Mouse (Mus musculus) inflammation-experienced regulatory T-cells, adult 16 weeks (primary cell): ENCODE measurements around the gene Chd3. TPM values are rescaled to one million over a fixed set of nuclear protein-coding genes. Genes with fewer than 3 reads are reported as not detected.

Source experiments
- polyA plus RNA-seq: library from polyadenylated mRNA; unstranded; fragments of 100-300 nt; shearing (Covaris generic); gene quantifications from one replicate; pipeline ENCODE4 v1.2.1, GENCODE M21; 2017

The Chd3 gene
- 111 TPM for polyA plus RNA-seq

GRCm38 (mm10) chr11:69369215-69369989 lies at the start of gene Chd3:
TSS of gene Chd3 (minus strand) at chr11:69369406.

GRCm38 (mm10) chr11:69413221-69414181 lies 44.3 kb upstream of the Chd3 start, which contains the start of gene Kdm6b:
TSS of gene Kdm6b (minus strand) at chr11:69413675.

GRCm38 (mm10) chr11:69398059-69398458 lies 28.9 kb upstream of the Chd3 start, which contains the start of gene Tmem88:
TSS of gene Tmem88 (minus strand) at chr11:69398234.

GRCm38 (mm10) chr11:69395235-69395633 lies 26.0 kb upstream of the Chd3 start, which contains the start of the genes Naa38 and Cyb5d1:
TSS of gene Naa38 (plus strand) at chr11:69395487.
TSS of gene Cyb5d1 (minus strand) at chr11:69395631.

GRCm38 (mm10) chr11:69340161-69341131 lies 28.8 kb downstream of the Chd3 start, which contains the start of gene Rnf227:
TSS of gene Rnf227 (plus strand) at chr11:69340461.

GRCm38 (mm10) chr11:69325628-69326407 lies 43.4 kb downstream of the Chd3 start, which contains the start of gene Kcnab3:
TSS of gene Kcnab3 (plus strand) at chr11:69326258.

GRCm38 (mm10) chr11:69323667-69324111 lies 45.5 kb downstream of the Chd3 start, which contains the start of the genes Cntrob and Trappc1:
TSS of gene Cntrob (minus strand) at chr11:69323775.
TSS of gene Trappc1 (plus strand) at chr11:69323980.

Other genes starting within 250 kb of the Chd3 start
- not detected for gene Hes7, start 249.0 kb downstream of the Chd3 start, polyA plus RNA-seq
- 0.18 TPM for gene 9130213A22Rik, start 246.8 kb downstream of the Chd3 start, polyA plus RNA-seq
- gene Aloxe3, start 243.5 kb downstream of the Chd3 start, polyA plus RNA-seq = 0.10 TPM
- gene Alox12b, start 212.4 kb downstream of the Chd3 start, polyA plus RNA-seq = not detected
- 13.7 TPM for gene Alox8, start 171.6 kb downstream of the Chd3 start, polyA plus RNA-seq
- gene Gucy2e, start 132.4 kb downstream of the Chd3 start, polyA plus RNA-seq = 0.12 TPM
- gene Cntrob, start 45.6 kb downstream of the Chd3 start, polyA plus RNA-seq = 15.9 TPM
- 106 TPM for gene Trappc1, start 45.4 kb downstream of the Chd3 start, polyA plus RNA-seq
- 2.9 TPM for gene Kcnab3, start 43.1 kb downstream of the Chd3 start, polyA plus RNA-seq
- 5.1 TPM for gene Rnf227, start 28.9 kb downstream of the Chd3 start, polyA plus RNA-seq
- gene Naa38, start 26.1 kb upstream of the Chd3 start, polyA plus RNA-seq = 125 TPM
- gene Cyb5d1, start 26.2 kb upstream of the Chd3 start, polyA plus RNA-seq = 37.6 TPM
- 0.63 TPM for gene Tmem88, start 28.8 kb upstream of the Chd3 start, polyA plus RNA-seq
- gene Kdm6b, start 44.3 kb upstream of the Chd3 start, polyA plus RNA-seq = 4.5 TPM
- not detected for gene Dnah2, start 179.7 kb upstream of the Chd3 start, polyA plus RNA-seq
- gene Efnb3, start 190.8 kb upstream of the Chd3 start, polyA plus RNA-seq = 0.27 TPM
- 32.4 TPM for gene Wrap53, start 210.8 kb upstream of the Chd3 start, polyA plus RNA-seq
- 242 TPM for gene Trp53, start 211.0 kb upstream of the Chd3 start, polyA plus RNA-seq
- gene Atp1b2, start 236.5 kb upstream of the Chd3 start, polyA plus RNA-seq = 0.20 TPM
- gene Shbg, start 248.5 kb upstream of the Chd3 start, polyA plus RNA-seq = not detected